Mouse (Mus musculus): ENCODE measurements around the gene Dact2.

The Dact2 gene

GRCm38 (mm10) chr17:14178049-14178448 is 26.1 kb downstream of the Dact2 start:
- no peak for ATAC-seq (ENCODE audit: insufficient number of reproducible peaks, low FRiP score, low TSS enrichment)

DNA sequence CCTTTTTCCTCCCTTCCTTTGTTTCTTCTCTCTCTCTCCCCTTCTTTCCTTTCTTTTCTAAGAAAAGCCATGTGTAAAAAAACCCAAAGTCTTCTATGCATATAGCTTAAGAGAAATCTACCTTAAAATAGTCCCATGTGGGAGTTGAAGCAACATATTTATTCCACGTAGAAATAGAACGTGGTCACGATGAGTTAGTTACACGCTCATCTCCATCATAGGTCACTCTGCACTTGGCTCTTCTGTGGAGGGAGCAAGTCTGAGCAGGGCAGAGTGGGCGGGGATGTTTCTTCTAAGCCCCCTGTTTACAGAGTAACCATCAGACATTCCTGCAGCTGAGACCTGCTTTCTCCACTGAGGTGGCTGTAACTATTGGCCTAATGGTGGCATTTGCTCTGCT is 27.1 kb downstream of the Dact2 start:
- no peak for ATAC-seq (ENCODE audit: insufficient number of reproducible peaks, low FRiP score, low TSS enrichment)

- no peak; the same call in 1 of the 2 replicates for ATAC-seq (ENCODE audit: insufficient number of reproducible peaks, low FRiP score, low TSS enrichment)
Measured at GRCm38 (mm10) chr17:14175704-14176103, 28.4 kb downstream of the Dact2 start.

DNA sequence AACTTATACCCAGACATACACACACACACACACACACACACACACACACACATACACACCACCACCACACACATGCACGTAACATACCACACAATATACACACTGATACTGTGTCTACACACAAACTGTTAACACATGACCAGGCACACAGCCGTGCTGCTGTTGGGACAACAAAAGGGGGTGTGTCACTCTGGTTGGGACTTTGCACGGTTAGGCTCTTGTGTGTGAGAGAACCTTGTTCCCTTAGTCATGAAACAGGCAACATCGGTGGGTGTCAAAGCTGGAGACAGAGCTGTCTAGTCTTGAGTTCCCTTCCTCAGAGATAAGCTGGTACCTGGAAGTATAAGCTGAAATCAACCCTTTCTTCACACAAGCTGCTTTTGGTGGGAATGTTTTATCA is 29.1 kb downstream of the Dact2 start:
- ATAC-seq (ENCODE audit: insufficient number of reproducible peaks, low FRiP score, low TSS enrichment): no peak

DNA sequence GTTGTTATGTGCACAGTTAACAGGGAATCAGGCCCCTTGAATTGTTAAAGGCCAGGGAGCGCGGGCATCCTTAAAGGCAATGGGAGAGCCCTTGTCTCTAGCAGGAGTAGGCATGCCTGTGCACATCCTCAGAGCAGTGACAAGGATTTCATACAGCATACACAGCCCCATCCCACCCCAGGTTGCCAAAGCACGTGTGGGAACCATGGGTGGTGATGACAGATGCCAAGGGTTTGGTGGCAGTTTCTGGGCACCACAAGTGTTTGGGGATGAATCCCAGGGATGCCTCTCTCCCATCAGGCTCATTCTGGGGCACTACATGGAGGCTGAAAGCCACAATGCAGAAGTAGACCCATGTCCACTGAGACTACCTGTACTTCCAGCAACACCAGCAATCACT is 29.7 kb downstream of the Dact2 start:
- ATAC-seq (ENCODE audit: insufficient number of reproducible peaks, low FRiP score, low TSS enrichment): no peak

DNA sequence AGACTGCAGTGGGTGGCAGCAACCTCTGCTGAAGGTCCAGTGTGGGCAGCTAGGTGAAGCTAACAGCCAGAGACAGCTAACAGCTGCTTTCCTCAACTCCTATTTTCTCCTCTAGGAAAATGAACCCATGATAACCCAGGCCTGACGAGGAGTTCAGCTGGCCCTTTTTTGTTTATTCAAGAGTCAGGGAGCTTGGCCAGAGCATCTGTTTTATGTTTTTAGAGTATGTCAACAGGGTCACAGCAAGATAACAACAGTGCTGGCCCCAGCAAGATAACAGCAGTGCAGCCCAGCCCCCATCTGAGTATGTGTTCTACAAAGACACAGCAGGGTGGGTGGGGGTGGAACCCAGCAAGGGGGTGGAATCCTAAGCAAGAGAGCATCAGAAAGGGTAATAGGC is 30.6 kb downstream of the Dact2 start:
- ATAC-seq (ENCODE audit: insufficient number of reproducible peaks, low FRiP score, low TSS enrichment): no peak

DNA sequence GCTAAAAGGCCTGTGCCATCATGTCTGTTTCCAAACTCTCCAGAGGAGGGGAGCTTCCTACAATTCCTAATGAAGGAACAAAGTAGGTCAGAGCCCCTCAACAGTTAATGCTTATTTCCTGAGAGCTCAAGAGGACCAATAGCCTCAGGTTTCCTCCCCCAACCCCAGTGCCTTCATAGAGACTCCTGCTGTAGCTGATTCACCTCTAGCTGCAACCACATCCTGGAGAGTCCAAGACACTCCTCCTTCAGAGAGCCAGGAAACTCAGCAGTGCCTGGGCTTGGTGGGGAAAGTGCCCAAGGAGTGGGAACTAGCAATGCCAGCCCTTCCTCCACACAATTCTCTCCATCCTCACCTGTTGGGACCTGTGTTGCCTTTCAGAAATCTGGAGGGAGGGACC is 31.4 kb downstream of the Dact2 start:
- no peak for ATAC-seq (ENCODE audit: insufficient number of reproducible peaks, low FRiP score, low TSS enrichment)

- no peak for ATAC-seq (ENCODE audit: insufficient number of reproducible peaks, low FRiP score, low TSS enrichment)
Measured at GRCm38 (mm10) chr17:14172184-14172583, 31.9 kb downstream of the Dact2 start.

GRCm38 (mm10) chr17:14170961-14171479 is 33.1 kb downstream of the Dact2 start:
- ATAC-seq (ENCODE audit: insufficient number of reproducible peaks, low FRiP score, low TSS enrichment): no peak

DNA sequence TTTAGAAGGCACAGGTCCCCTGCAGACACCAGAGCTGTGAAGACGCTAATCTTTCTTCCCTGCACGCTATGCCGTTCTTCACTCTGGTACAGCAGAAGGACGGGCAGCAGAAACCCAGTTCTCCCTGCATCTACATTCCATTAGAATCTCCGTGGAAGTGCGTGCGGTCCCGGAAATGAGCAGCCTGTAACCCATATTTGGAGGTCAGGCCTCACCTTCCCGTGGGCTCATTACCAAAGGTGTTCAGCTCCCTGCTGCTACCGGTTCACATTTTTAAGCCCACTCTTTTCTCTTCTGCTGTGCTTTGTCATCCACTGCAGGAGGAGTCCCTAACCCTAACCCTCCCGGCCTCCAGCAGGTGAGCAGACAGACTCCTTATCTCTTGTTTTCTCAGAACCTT is 34.7 kb downstream of the Dact2 start:
- no peak for ATAC-seq (ENCODE audit: insufficient number of reproducible peaks, low FRiP score, low TSS enrichment)

- ATAC-seq (ENCODE audit: insufficient number of reproducible peaks, low FRiP score, low TSS enrichment): no peak
Measured at GRCm38 (mm10) chr17:14167594-14167993, 36.5 kb downstream of the Dact2 start.

GRCm38 (mm10) chr17:14166746-14167432 is 37.2 kb downstream of the Dact2 start:
- no peak for ATAC-seq (ENCODE audit: insufficient number of reproducible peaks, low FRiP score, low TSS enrichment)

- ATAC-seq (ENCODE audit: insufficient number of reproducible peaks, low FRiP score, low TSS enrichment): no peak
Measured at GRCm38 (mm10) chr17:14165934-14166610, 38.0 kb downstream of the Dact2 start.

- ATAC-seq (ENCODE audit: insufficient number of reproducible peaks, low FRiP score, low TSS enrichment): no peak
Measured at GRCm38 (mm10) chr17:14165332-14165876, 38.7 kb downstream of the Dact2 start.

DNA sequence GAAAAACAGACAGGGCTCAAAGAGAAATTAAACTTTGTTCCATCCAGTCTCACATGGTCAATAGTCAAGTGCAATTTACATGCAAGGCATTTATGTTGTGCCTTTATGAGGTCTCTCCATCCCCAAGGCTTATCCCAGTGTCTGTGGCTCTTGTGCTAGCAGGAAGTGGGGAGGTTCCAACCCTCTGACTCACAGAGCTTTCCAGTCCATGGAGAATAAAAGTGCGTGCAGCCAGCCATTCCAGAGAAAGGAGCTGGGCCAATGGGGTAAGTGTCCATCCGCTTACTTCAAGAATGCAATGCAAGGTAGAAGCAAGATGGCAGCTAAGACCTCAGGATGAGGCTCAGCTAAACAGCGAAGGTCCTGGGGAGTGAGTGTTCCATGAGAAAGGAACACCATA is 43.3 kb downstream of the Dact2 start:
- no peak for ATAC-seq (ENCODE audit: insufficient number of reproducible peaks, low FRiP score, low TSS enrichment)

- no peak for ATAC-seq (ENCODE audit: insufficient number of reproducible peaks, low FRiP score, low TSS enrichment)
Measured at GRCm38 (mm10) chr17:14157779-14158195, 46.3 kb downstream of the Dact2 start.
